10 mouse cellular contexts compared by ENCODE assay signal in genomic region chr8:104601941-104602371, GRCm38 (mm10). TPM values are rescaled to one million over a fixed set of nuclear protein-coding genes. Genes with fewer than 3 reads are reported as not detected.
A peak's percentile ranks its signal among the peaks of the same experiment; 100 is the strongest.
DNase-seq lines count a peak whose midpoint lies in the region; ATAC-seq and TF ChIP-seq lines count a peak whose summit lies in the region.
"Had no signal": no experiment of that assay in that cellular context is flagged by ENCODE, and none has a peak within 500 bp of the region (broad histone marks: within the 10 kb centered on the region; RNA-seq: fewer than 3 reads in every experiment).

No protein-coding gene starts in this region.

- H3K27ac ChIP-seq in heart, embryonic 13.5 days (replicated peaks) = peak overlapping the region; percentile 58
- H3K27ac ChIP-seq in forebrain, postnatal 0 days (ENCODE audit: low read depth, low read length) = no peak overlapping the region
- peak overlapping the region; percentile 54; the same call in 1 of the 2 replicates for H3K27ac ChIP-seq in limb, embryonic 10.5 days
- no peak overlapping the region for H3K27ac ChIP-seq in neural tube, embryonic 15.5 days (replicated peaks)
- H3K27ac ChIP-seq: heart, adult 2 months had no signal

- H3K36me3 ChIP-seq in heart, embryonic 13.5 days = peaks cover 5% of the 10 kb centered on the region
- no peaks in the 10 kb centered on the region for H3K36me3 ChIP-seq in forebrain, postnatal 0 days (ENCODE audit: insufficient read depth)
- H3K36me3 ChIP-seq in limb, embryonic 10.5 days = 0 out of 2 replicates have a peak, but pooled peaks cover 2% of the 10 kb centered on the region
- H3K36me3 ChIP-seq in neural tube, embryonic 15.5 days = peaks cover 2% of the 10 kb centered on the region; the same call in 1 of the 2 replicates

- no peaks in the 10 kb centered on the region for H3K27me3 ChIP-seq in heart, embryonic 13.5 days (replicated peaks)
- H3K27me3 ChIP-seq in forebrain, postnatal 0 days (ENCODE audit: insufficient read depth, low read length) = no peaks in the 10 kb centered on the region; the same call in 1 of the 2 replicates
- peaks cover 15% of the 10 kb centered on the region; the same call in 1 of the 2 replicates for H3K27me3 ChIP-seq in limb, embryonic 10.5 days (ENCODE audit: low read depth, poor library complexity, severe bottlenecking)
- 0 out of 2 replicates have a peak, but pooled peaks cover 8% of the 10 kb centered on the region for H3K27me3 ChIP-seq in neural tube, embryonic 15.5 days (replicated peaks)
- H3K27me3 ChIP-seq: CH12.LX had no signal

- peak overlapping the region; percentile 73 for H3K9ac ChIP-seq in heart, embryonic 13.5 days
- no peak overlapping the region for H3K9ac ChIP-seq in forebrain, postnatal 0 days
- 0 out of 2 replicates have a peak overlapping the region, but pooled peaks have one; percentile 14 for H3K9ac ChIP-seq in neural tube, embryonic 15.5 days (replicated peaks)

- 0% methylated on average over 12 of the region's 12 CpGs for WGBS in heart, embryonic 13.5 days
- 1% methylated on average over 12 of the region's 12 CpGs for WGBS in forebrain, postnatal 0 days
- 2% methylated on average over 12 of the region's 12 CpGs for WGBS in limb, embryonic 10.5 days
- WGBS in neural tube, embryonic 15.5 days = under 1% methylated on average over 12 of the region's 12 CpGs

- TF ChIP-seq CTCF in forebrain, postnatal 0 days (IDR thresholded peaks at IDR 0.05; ENCODE audit: low read depth) = no peak

- H3K9me3 ChIP-seq in heart, embryonic 13.5 days = no peaks in the 10 kb centered on the region
- H3K9me3 ChIP-seq in forebrain, postnatal 0 days (ENCODE audit: low read length) = no peaks in the 10 kb centered on the region
- H3K9me3 ChIP-seq in limb, embryonic 10.5 days (replicated peaks) = no peaks in the 10 kb centered on the region
- H3K9me3 ChIP-seq in neural tube, embryonic 15.5 days (replicated peaks) = no peaks in the 10 kb centered on the region

- DNase-seq in heart, adult 9 months (ENCODE audit: low spot score in 2 of 2) = no peak
- DNase-seq in forebrain, postnatal 0 days = no peak
- peak; percentile 53 for DNase-seq in limb, embryonic 10.5 days (ENCODE audit: low spot score)
- DNase-seq in gastrocnemius, postnatal 25 days = no peak
- DNase-seq in layer of hippocampus, adult 18-20 months (ENCODE audit: low spot score in 2 of 2) = no peak
- DNase-seq in adrenal gland, postnatal 4 days (ENCODE audit: low spot score in 2 of 2) = no peak

- peak overlapping the region; percentile 43 for H3K4me3 ChIP-seq in heart, embryonic 13.5 days
- H3K4me3 ChIP-seq in forebrain, postnatal 0 days (ENCODE audit: low read depth, low read length) = peak overlapping the region; percentile 17; the same call in 1 of the 2 replicates
- peak overlapping the region; percentile 44 for H3K4me3 ChIP-seq in limb, embryonic 10.5 days
- peak overlapping the region; percentile 22; the same call in 1 of the 2 replicates for H3K4me3 ChIP-seq in neural tube, embryonic 15.5 days (replicated peaks)

- H3K4me2 ChIP-seq in heart, embryonic 13.5 days = peak overlapping the region; percentile 70
- peak overlapping the region; percentile 41 for H3K4me2 ChIP-seq in forebrain, postnatal 0 days (ENCODE audit: low read depth)
- H3K4me2 ChIP-seq in neural tube, embryonic 15.5 days = peak overlapping the region; percentile 54

- peaks cover 55% of the 10 kb centered on the region for H3K4me1 ChIP-seq in heart, embryonic 13.5 days
- H3K4me1 ChIP-seq in forebrain, postnatal 0 days (ENCODE audit: insufficient read depth) = no peaks in the 10 kb centered on the region
- H3K4me1 ChIP-seq in limb, embryonic 10.5 days = peaks cover 32% of the 10 kb centered on the region
- peaks cover 18% of the 10 kb centered on the region for H3K4me1 ChIP-seq in neural tube, embryonic 15.5 days

- no peak for ATAC-seq in heart, embryonic 13.5 days (ENCODE audit: extremely low read depth, insufficient number of reproducible peaks, low FRiP score, low TSS enrichment)
- no peak for ATAC-seq in forebrain, postnatal 0 days
- ATAC-seq in neural tube, embryonic 15.5 days (ENCODE audit: low FRiP score) = peak; percentile 39; the same call in 1 of the 2 replicates

RNA-seq across cellular contexts. Expression of gene Pdp2, which starts 10.7 kb away (rescaled TPM):
- polyA plus RNA-seq in heart, embryonic 13.5 days (2015; fragmentation: Nextera tagmentation; extraction: Ambion mirVana) = 7.1 and 7.3 TPM in 2 replicates
- 11.8 and 13.2 TPM in 2 replicates for total RNA-seq in forebrain, postnatal 0 days (2014; rRNA removed)
- polyA plus RNA-seq in forebrain, postnatal 0 days (2015; fragmentation: Nextera tagmentation; extraction: Ambion mirVana) = 8.8 and 14.6 TPM in 2 replicates
- 14.5 and 14.8 TPM in 2 replicates for polyA plus RNA-seq in limb, embryonic 10.5 days (2016; fragmentation: Nextera tagmentation; extraction: Ambion mirVana)
- polyA plus RNA-seq in neural tube, embryonic 15.5 days (2015; fragmentation: Nextera tagmentation; extraction: Ambion mirVana) = 18.4 and 19.7 TPM in 2 replicates
- total RNA-seq in gastrocnemius, postnatal 25 days (2021) = 1 to 10 TPM; 2.8 to 2.9 TPM
- total RNA-seq in layer of hippocampus, adult 18-20 months (2021) = 1 to 10 TPM; 7.1 to 8.4 TPM
- total RNA-seq in adrenal gland, postnatal 4 days (2021) = 10 to 100 TPM; 17.0 to 17.6 TPM

RNA-seq across cellular contexts. Expression of gene Cdh16, which starts 22.2 kb away (rescaled TPM):
- polyA plus RNA-seq in heart, embryonic 13.5 days (2015; fragmentation: Nextera tagmentation; extraction: Ambion mirVana) = 18.2 and 18.4 TPM in 2 replicates
- not detected in 2 replicates for total RNA-seq in forebrain, postnatal 0 days (2014; rRNA removed)
- polyA plus RNA-seq in forebrain, postnatal 0 days (2015; fragmentation: Nextera tagmentation; extraction: Ambion mirVana) = not detected in 2 replicates
- 0.13 TPM in 1 of 2 replicates, not detected in the other for polyA plus RNA-seq in limb, embryonic 10.5 days (2016; fragmentation: Nextera tagmentation; extraction: Ambion mirVana)
- polyA plus RNA-seq in neural tube, embryonic 15.5 days (2015; fragmentation: Nextera tagmentation; extraction: Ambion mirVana) = 0.38 TPM in 1 of 2 replicates, not detected in the other
- not detected for total RNA-seq in gastrocnemius, postnatal 25 days (2021)
- not detected for total RNA-seq in layer of hippocampus, adult 18-20 months (2021)
- 10 to 100 TPM in 1 of 2 experiments, 1 to 10 TPM in 1; 2.1 to 83.8 TPM for total RNA-seq in adrenal gland, postnatal 4 days (2021)
- total RNA-seq: CH12.LX had no signal

RNA-seq across cellular contexts. Expression of gene Rrad, which starts 29.2 kb away (rescaled TPM):
- 285 and 323 TPM in 2 replicates for polyA plus RNA-seq in heart, embryonic 13.5 days (2015; fragmentation: Nextera tagmentation; extraction: Ambion mirVana)
- 5.2 and 5.3 TPM in 2 replicates for total RNA-seq in forebrain, postnatal 0 days (2014; rRNA removed)
- 2.2 and 2.9 TPM in 2 replicates for polyA plus RNA-seq in forebrain, postnatal 0 days (2015; fragmentation: Nextera tagmentation; extraction: Ambion mirVana)
- 2.0 and 3.2 TPM in 2 replicates for polyA plus RNA-seq in limb, embryonic 10.5 days (2016; fragmentation: Nextera tagmentation; extraction: Ambion mirVana)
- 4.7 and 6.8 TPM in 2 replicates for polyA plus RNA-seq in neural tube, embryonic 15.5 days (2015; fragmentation: Nextera tagmentation; extraction: Ambion mirVana)
- 1 to 10 TPM; 3.8 to 6.2 TPM for total RNA-seq in gastrocnemius, postnatal 25 days (2021)
- 1 to 10 TPM in 1 of 2 experiments, under 1 TPM in 1; 0.89 to 2.0 TPM for total RNA-seq in layer of hippocampus, adult 18-20 months (2021)
- 1 to 10 TPM; 6.0 to 6.7 TPM for total RNA-seq in adrenal gland, postnatal 4 days (2021)

RNA-seq across cellular contexts. Expression of gene Ciao2b, which starts 39.8 kb away (rescaled TPM):
- 186 and 228 TPM in 2 replicates for polyA plus RNA-seq in heart, embryonic 13.5 days (2015; fragmentation: Nextera tagmentation; extraction: Ambion mirVana)
- 54.9 and 61.9 TPM in 2 replicates for total RNA-seq in forebrain, postnatal 0 days (2014; rRNA removed)
- 108 and 110 TPM in 2 replicates for polyA plus RNA-seq in forebrain, postnatal 0 days (2015; fragmentation: Nextera tagmentation; extraction: Ambion mirVana)
- polyA plus RNA-seq in limb, embryonic 10.5 days (2016; fragmentation: Nextera tagmentation; extraction: Ambion mirVana) = 95.6 and 105 TPM in 2 replicates
- 121 and 135 TPM in 2 replicates for polyA plus RNA-seq in neural tube, embryonic 15.5 days (2015; fragmentation: Nextera tagmentation; extraction: Ambion mirVana)
- 10 to 100 TPM; 27.3 to 33.1 TPM for total RNA-seq in gastrocnemius, postnatal 25 days (2021)
- total RNA-seq in layer of hippocampus, adult 18-20 months (2021) = 10 to 100 TPM; 24.6 to 31.6 TPM
- total RNA-seq in adrenal gland, postnatal 4 days (2021) = 10 to 100 TPM; 32.4 to 36.2 TPM

Comparison
In these comparisons a context has a peak if more than half of its experiments do, and no peak if none do; other contexts are left out.
1. H3K27ac ChIP-seq: peak in heart, embryonic 13.5 days (single experiment) and limb, embryonic 10.5 days (single experiment); none in forebrain, postnatal 0 days (single experiment) and neural tube, embryonic 15.5 days (single experiment).
2. Peak in every context shown above with its lines, with median percentiles within 50 percentile points of each other: H3K4me2 ChIP-seq and H3K4me3 ChIP-seq.